Mouse (Mus musculus) ES-E14 (cell line): ENCODE measurements around the gene Hoxc10.

Source experiments
- MAFK ChIP-seq: IDR thresholded peaks from 2 replicates; pipeline ENCODE4 v1.6.1; 2014; ENCODE audit warnings: mild to moderate bottlenecking, low read depth, low read length, inconsistent platforms; ENCODE audit not compliant: insufficient read depth
- ZC3H11A ChIP-seq: IDR thresholded peaks from 2 replicates; pipeline ENCODE4 v1.6.1; 2012; ENCODE audit warnings: low read depth, mild to moderate bottlenecking, inconsistent platforms, low read length, borderline replicate concordance
- ZNF384 ChIP-seq: IDR thresholded peaks from 2 replicates; pipeline ENCODE4 v1.6.1; 2012; ENCODE audit warnings: low read depth, low read length, inconsistent platforms

DNA sequence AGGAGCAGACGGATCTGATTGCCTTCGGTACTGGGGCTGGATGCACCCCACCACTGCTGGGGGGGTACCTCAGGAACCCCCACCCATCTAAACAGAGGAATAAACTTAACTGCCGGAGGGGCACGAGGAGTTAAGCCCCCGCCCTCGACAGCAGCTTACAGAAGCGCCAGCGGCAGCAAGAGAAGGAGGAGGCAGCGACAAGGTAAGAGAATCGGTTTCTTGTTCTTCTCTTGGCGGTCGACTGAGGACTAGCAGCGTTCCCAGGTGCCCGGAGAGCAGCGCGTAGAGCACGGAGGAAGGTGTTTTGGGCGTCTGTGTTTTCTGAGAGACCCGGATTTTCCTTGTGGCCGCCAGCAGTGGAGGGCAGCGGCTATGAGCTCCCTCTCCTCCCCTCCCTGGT is 5.7 kb downstream of the Hoxc10 start:
- TF ChIP-seq ZNF384 (no peak), ZC3H11A (no peak), MAFK (no peak)
